Mouse (Mus musculus) urinary bladder, adult 18-20 months (tissue): ENCODE results near the gene Rsbn1l.

ENCODE experiments used
- DNase-seq, 2 experiments: peaks; one replicate each; pipeline ENCODE4 v3.0.0; 2022; ENCODE audit warnings: low spot score in 2 of 2, mixed read lengths in 2 of 2

Rsbn1l gene

GRCm38 (mm10) chr5:20904647-20905046 is 51.6 kb downstream of the Rsbn1l start:
- no peak for DNase-seq

GRCm38 (mm10) chr5:20897446-20898167 is 58.6 kb downstream of the Rsbn1l start:
- no peak for DNase-seq

- DNase-seq: no peak
These were observed 72.1 kb downstream of the Rsbn1l start for GRCm38 (mm10) chr5:20884036-20884620.

- peak; percentile 96 to 99 for DNase-seq
These were observed 74.0 kb downstream of the Rsbn1l start, which contains the start of the genes Phtf2 and Tmem60 for GRCm38 (mm10) chr5:20881915-20882800. TSS of gene Phtf2 (minus strand) at chr5:20882124. TSS of gene Tmem60 (plus strand) at chr5:20882191.

- DNase-seq: peak; percentile 28 to 56
These were observed 75.1 kb downstream of the Rsbn1l start for GRCm38 (mm10) chr5:20880797-20881775.

GRCm38 (mm10) chr5:20880386-20880785 is 75.8 kb downstream of the Rsbn1l start:
- DNase-seq: no peak

GRCm38 (mm10) chr5:20876934-20877426 is 79.2 kb downstream of the Rsbn1l start:
- no peak for DNase-seq

GRCm38 (mm10) chr5:20873146-20873545 is 83.1 kb downstream of the Rsbn1l start:
- no peak for DNase-seq

- no peak for DNase-seq
These were observed 90.9 kb downstream of the Rsbn1l start for GRCm38 (mm10) chr5:20865193-20865755.

- no peak for DNase-seq
These were observed 91.8 kb downstream of the Rsbn1l start for GRCm38 (mm10) chr5:20864216-20864969.

- DNase-seq: no peak
These were observed 94.3 kb downstream of the Rsbn1l start for GRCm38 (mm10) chr5:20861901-20862300.

GRCm38 (mm10) chr5:20860565-20860964 is 95.6 kb downstream of the Rsbn1l start:
- no peak for DNase-seq

- no peak for DNase-seq
These were observed 97.8 kb downstream of the Rsbn1l start for GRCm38 (mm10) chr5:20858404-20858803.

GRCm38 (mm10) chr5:20855066-20855465 is 101.1 kb downstream of the Rsbn1l start:
- no peak for DNase-seq

- no peak for DNase-seq
These were observed 109.2 kb downstream of the Rsbn1l start for GRCm38 (mm10) chr5:20847010-20847409.

GRCm38 (mm10) chr5:20843816-20844215 is 112.4 kb downstream of the Rsbn1l start:
- DNase-seq: no peak

GRCm38 (mm10) chr5:20843405-20843804 is 112.8 kb downstream of the Rsbn1l start:
- DNase-seq: no peak
